Mouse (Mus musculus): ENCODE measurements around the gene Prkcg. TPM values are rescaled to one million over a fixed set of nuclear protein-coding genes. Genes with fewer than 3 reads are reported as not detected.

The Prkcg gene
- polyA plus RNA-seq (2017; shearing (Covaris generic)): not detected

GRCm38 (mm10) chr7:3288976-3289970, at the start of gene Prkcg, which contains the start of gene Myadm:
Gene Prkcg (plus strand): TSS chr7:3289179.
Gene Myadm (plus strand): TSS chr7:3289080.

GRCm38 (mm10) chr7:3332619-3333521, 43.9 kb downstream of the Prkcg start, which contains the start of gene Cacng7:
Gene Cacng7 (plus strand): TSS chr7:3332955.

Other genes with a start within 250 kb of the Prkcg start
- gene AU018091, start 120.0 kb upstream of the Prkcg start, polyA plus RNA-seq (2017; shearing (Covaris generic)): 0.26 TPM
- 0.15 TPM for gene Nlrp12, start 39.4 kb upstream of the Prkcg start, polyA plus RNA-seq (2017; shearing (Covaris generic))
- 18.4 TPM for gene Myadm, start 99 bp upstream of the Prkcg start, polyA plus RNA-seq (2017; shearing (Covaris generic))
- not detected for gene Cacng7, start 43.8 kb downstream of the Prkcg start, polyA plus RNA-seq (2017; shearing (Covaris generic))
- 0.52 TPM for gene Cacng8, start 101.5 kb downstream of the Prkcg start, polyA plus RNA-seq (2017; shearing (Covaris generic))
- 0.72 TPM for gene Cacng6, start 135.0 kb downstream of the Prkcg start, polyA plus RNA-seq (2017; shearing (Covaris generic))
- 0.57 TPM for gene Tarm1, start 213.4 kb downstream of the Prkcg start, polyA plus RNA-seq (2017; shearing (Covaris generic))